Mouse (Mus musculus) hindbrain, postnatal 0 days (tissue): ENCODE results near the gene Ptgr2. TPM values are rescaled to one million over a fixed set of nuclear protein-coding genes. Genes with fewer than 3 reads are reported as not detected.
"Not testable (repeated sequence)": the region's sequence is repeated elsewhere in the genome, so short reads cannot be mapped to it uniquely, and the experiment has no call there.

Source experiments
- ATAC-seq: fragments of 200-750 bp; cut with Nextera tagmentation; 2 replicates; pipeline ENCODE4 v1.8.0; 2017; ENCODE audit warnings: mild to moderate bottlenecking, moderate TSS enrichment, moderate library complexity
- DNase-seq: peaks from one replicate; pipeline ENCODE4 v3.0.0-alpha.2; 2015; ENCODE audit warnings: low spot score
- H3K27ac ChIP-seq: fragments of 300-500 bp; sonication (generic); 2 replicates; pipeline ENCODE4 v1.5.1; 2014; ENCODE audit warnings: mild to moderate bottlenecking
- H3K27me3 ChIP-seq: fragments of 300-500 bp; sonication (generic); 2 replicates; pipeline ENCODE4 v1.6.1; 2014; ENCODE audit warnings: low read length, mixed read lengths; ENCODE audit not compliant: insufficient read depth
- H3K36me3 ChIP-seq: fragments of 300-500 bp; sonication (generic); 2 replicates; pipeline ENCODE4 v1.6.1; 2014; ENCODE audit warnings: low read length, mixed read lengths; ENCODE audit not compliant: insufficient read depth
- H3K4me1 ChIP-seq: fragments of 300-500 bp; sonication (generic); 2 replicates; pipeline ENCODE4 v1.6.1; 2014; ENCODE audit warnings: antibody characterized with exemption, low read length, mixed read lengths; ENCODE audit not compliant: insufficient read depth
- H3K4me2 ChIP-seq: fragments of 300-500 bp; sonication (generic); 2 replicates; pipeline ENCODE4 v1.6.1; 2014; ENCODE audit warnings: low read depth, mild to moderate bottlenecking, low read length, moderate library complexity, mixed read lengths
- H3K4me3 ChIP-seq: fragments of 300-500 bp; sonication (generic); 2 replicates; pipeline ENCODE4 v1.5.1; 2014; ENCODE audit warnings: low read length
- H3K9ac ChIP-seq: fragments of 300-500 bp; sonication (generic); replicated peaks from 2 replicates; pipeline ENCODE4 v1.6.1; 2014; ENCODE audit warnings: mild to moderate bottlenecking, low read length, moderate library complexity, mixed read lengths
- H3K9me3 ChIP-seq: fragments of 300-500 bp; sonication (generic); 2 replicates; pipeline ENCODE4 v1.6.1; 2016; ENCODE audit warnings: low read length, mixed read lengths
- CTCF ChIP-seq: IDR thresholded peaks from 2 replicates; pipeline ENCODE4 v1.5.1; 2016; ENCODE audit warnings: antibody characterized with exemption, control low read depth, low read depth
- WGBS: fragments of 180-500 bp; shearing (Covaris S2); extraction: QIAGEN DNeasy Blood & Tissue Kit; methylation state at CpG from one replicate; pipeline ENCODE4 v1.1.7; 2014; 5-methylcytosine and 5-hydroxymethylcytosine counted together
- polyA plus RNA-seq: library from polyadenylated mRNA; unstranded; fragments of >200 nt; fragmentation: Nextera tagmentation; extraction: Ambion mirVana; gene quantifications from 2 replicates; pipeline ENCODE4 v1.2.1, GENCODE M21; 2015
- total RNA-seq: library from RNA; depleted of rRNA; stranded (reverse); fragments of >200 nt; gene quantifications from 2 replicates; pipeline ENCODE4 v1.2.3, GENCODE M21; 2014

Ptgr2 gene
- total and polyA plus RNA-seq, 2 experiments from 2014 or later: 10.2 to 20.3 TPM

GRCm38 (mm10) chr12:84336963-84337625, 52.1 kb downstream of the Ptgr2 start:
- no peak for ATAC-seq
- Histone ChIP-seq H3K4me3 (no peak overlapping the region), H3K9ac (no peak overlapping the region), H3K27ac (no peak overlapping the region), H3K4me2 (no peak overlapping the region), H3K36me3 (peaks cover 55% of the 10 kb centered on the region), H3K27me3 (no peaks in the 10 kb centered on the region), H3K4me1 (no peaks in the 10 kb centered on the region), H3K9me3 (no peaks in the 10 kb centered on the region)
- TF ChIP-seq CTCF: no peak
- WGBS: 91% methylated on average over 11 of the region's 11 CpGs
- no peak for DNase-seq

GRCm38 (mm10) chr12:84347192-84347591, 62.2 kb downstream of the Ptgr2 start:
- no peak for ATAC-seq
- DNase-seq: peak; percentile 25
- peak; percentile 64 for TF ChIP-seq CTCF
- Histone ChIP-seq H3K4me1 (no peaks in the 10 kb centered on the region), H3K4me2 (no peak overlapping the region), H3K36me3 (peaks cover 31% of the 10 kb centered on the region; the same call in 1 of the 2 replicates), H3K4me3 (no peak overlapping the region), H3K27ac (no peak overlapping the region), H3K27me3 (no peaks in the 10 kb centered on the region), H3K9ac (no peak overlapping the region), H3K9me3 (no peaks in the 10 kb centered on the region)
- WGBS: 38% methylated on average over 2 of the region's 2 CpGs

- ATAC-seq: not testable (repeated sequence)
- 89% methylated on average over 2 of the region's 2 CpGs for WGBS
These were observed 73.7 kb downstream of the Ptgr2 start for GRCm38 (mm10) chr12:84358699-84359098.

DNA sequence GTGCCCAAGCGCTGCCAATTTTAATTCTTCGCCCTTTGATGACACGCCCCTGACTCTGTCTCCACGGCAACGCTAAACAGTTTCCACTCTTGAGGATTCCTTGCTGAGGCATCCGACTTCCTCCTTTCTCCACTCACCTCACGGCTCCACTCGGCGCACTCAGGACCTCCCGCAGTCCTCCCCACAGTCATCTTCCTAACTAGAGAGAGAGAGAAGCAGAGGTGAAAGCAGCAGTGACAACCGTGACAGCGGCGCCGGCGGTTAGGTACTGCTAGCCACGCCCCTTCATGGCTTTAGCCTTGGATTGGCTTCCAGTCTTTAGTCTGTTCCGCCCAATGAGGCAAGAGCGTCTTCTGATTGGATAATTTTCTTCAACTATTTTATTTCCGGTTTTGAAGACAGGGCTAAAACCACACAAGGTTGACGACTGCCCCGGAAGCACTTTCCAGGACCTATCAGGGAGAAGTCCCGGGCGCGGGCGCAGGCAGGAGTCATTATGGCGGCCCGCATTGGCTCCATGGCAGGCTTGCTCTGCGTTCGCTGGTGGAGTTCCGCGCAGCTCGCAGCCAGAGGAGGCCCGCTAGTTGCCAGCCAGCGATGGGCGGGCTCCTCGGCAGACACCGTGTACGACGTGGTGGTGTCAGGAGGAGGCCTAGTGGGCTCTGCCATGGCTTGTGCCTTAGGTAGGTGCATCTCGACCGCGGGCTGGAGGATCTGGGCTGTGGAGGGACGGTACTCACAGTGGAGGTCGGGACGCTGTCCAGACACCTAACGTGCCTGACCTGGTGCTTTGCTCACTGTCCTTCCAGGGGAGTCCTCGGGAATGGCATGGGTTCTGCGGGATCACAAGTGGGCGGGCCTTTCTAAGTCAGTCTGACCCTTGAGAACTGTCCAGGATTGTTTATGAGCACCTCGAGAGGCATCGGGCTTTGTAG, 76.8 kb downstream of the Ptgr2 start, which contains the start of the genes Coq6 and Fam161b:
TSS of gene Coq6 (plus strand) at position 103 of the 935 bp plus-strand sequence.
TSS of gene Fam161b (minus strand) at position 279 of the 935 bp plus-strand sequence.
- TF ChIP-seq CTCF: no peak; the same call in none of the 2 replicates
- peak within 1 kb of the TSS; percentile 84 for H3K9ac ChIP-seq
- ATAC-seq: peak; percentile 100
- peak within 1 kb of the TSS; percentile 68 for H3K27ac ChIP-seq
- H3K4me3 ChIP-seq: peak within 1 kb of the TSS; percentile 98
- H3K27me3 ChIP-seq: no peaks in the 10 kb centered on the region
- peaks cover 8% of the 10 kb centered on the region; the same call in 1 of the 2 replicates for H3K4me1 ChIP-seq
- WGBS: under 1% methylated on average over 51 of the region's 51 CpGs
- peak; percentile 99 for DNase-seq
- H3K4me2 ChIP-seq: peak within 1 kb of the TSS; percentile 91
- H3K36me3 ChIP-seq: 0 out of 2 replicates have a peak, but pooled peaks cover 3% of the 10 kb centered on the region
- no peaks in the 10 kb centered on the region for H3K9me3 ChIP-seq

More at GRCm38 (mm10) chr12:84358699-84359098, 73.7 kb downstream of the Ptgr2 start:
- H3K27me3 ChIP-seq, H3K4me1 ChIP-seq, DNase-seq, H3K27ac ChIP-seq, H3K4me2 ChIP-seq, H3K9ac ChIP-seq, H3K36me3 ChIP-seq, H3K4me3 ChIP-seq, H3K9me3 ChIP-seq: not testable (repeated sequence)

- WGBS: 71% methylated on average over 2 of the region's 2 CpGs
- H3K36me3 ChIP-seq: no peaks in the 10 kb centered on the region; the same call in 1 of the 2 replicates
- H3K27ac ChIP-seq: no peak overlapping the region
- H3K4me1 ChIP-seq: peaks cover 8% of the 10 kb centered on the region; the same call in 1 of the 2 replicates
- no peak overlapping the region for H3K9ac ChIP-seq
- no peaks in the 10 kb centered on the region for H3K27me3 ChIP-seq
- peak overlapping the region; percentile 91 for H3K4me2 ChIP-seq
- H3K9me3 ChIP-seq: no peaks in the 10 kb centered on the region
- TF ChIP-seq CTCF: no peak
- DNase-seq (no peak), ATAC-seq (no peak)
- H3K4me3 ChIP-seq: peak overlapping the region; percentile 98
These were observed 77.8 kb downstream of the Ptgr2 start for GRCm38 (mm10) chr12:84362872-84363271.

DNA sequence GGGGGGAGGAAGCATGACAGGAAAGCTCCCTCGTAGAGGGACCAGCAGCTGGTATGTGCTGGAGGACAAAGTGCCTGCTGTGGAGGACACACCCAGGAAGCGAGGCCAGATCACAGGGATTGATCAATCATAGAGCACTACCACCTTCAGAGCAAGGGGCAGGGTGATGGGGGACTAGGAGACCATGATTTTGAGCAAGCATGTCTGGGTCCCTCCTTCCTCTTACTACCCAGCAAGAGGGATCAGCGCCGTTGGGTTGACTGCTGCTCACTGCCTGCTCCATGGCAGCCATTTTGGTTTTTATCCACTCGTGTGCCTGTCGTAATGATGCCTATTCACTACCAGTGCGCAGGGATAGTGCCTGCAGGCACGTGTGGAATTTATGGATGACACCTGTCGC, 79.3 kb downstream of the Ptgr2 start:
- Histone ChIP-seq H3K4me2 (no peak overlapping the region), H3K27ac (no peak overlapping the region), H3K27me3 (no peaks in the 10 kb centered on the region), H3K4me1 (peaks cover 8% of the 10 kb centered on the region; the same call in 1 of the 2 replicates), H3K9ac (no peak overlapping the region), H3K36me3 (peaks cover 11% of the 10 kb centered on the region), H3K4me3 (no peak overlapping the region), H3K9me3 (no peaks in the 10 kb centered on the region)
- DNase-seq (no peak), ATAC-seq (no peak)
- 86% methylated on average over 9 of the region's 9 CpGs for WGBS
- TF ChIP-seq CTCF: no peak
